Mouse (Mus musculus): Measurements from ENCODE around the gene Ahnak.
"Not testable (repeated sequence)": the region's sequence is repeated elsewhere in the genome, so short reads cannot be mapped to it uniquely, and the experiment has no call there.

Ahnak gene

GRCm38 (mm10) chr19:8992769-8993624, 3.9 kb downstream of the Ahnak start:
- in situ Hi-C loops (cut with MboI; ENCODE audit: low sequenced_read_pairs) = loop anchor here (10.0 kb wide), 1 partner anchor 82 kb away; no protein-coding TSS in a partner anchor

GRCm38 (mm10) chr19:8993625-8993912, 4.5 kb downstream of the Ahnak start:
- in situ Hi-C loops (cut with MboI; ENCODE audit: low sequenced_read_pairs) = loop anchor here (10.0 kb wide), 1 partner anchor 81 kb away; no protein-coding TSS in a partner anchor

DNA sequence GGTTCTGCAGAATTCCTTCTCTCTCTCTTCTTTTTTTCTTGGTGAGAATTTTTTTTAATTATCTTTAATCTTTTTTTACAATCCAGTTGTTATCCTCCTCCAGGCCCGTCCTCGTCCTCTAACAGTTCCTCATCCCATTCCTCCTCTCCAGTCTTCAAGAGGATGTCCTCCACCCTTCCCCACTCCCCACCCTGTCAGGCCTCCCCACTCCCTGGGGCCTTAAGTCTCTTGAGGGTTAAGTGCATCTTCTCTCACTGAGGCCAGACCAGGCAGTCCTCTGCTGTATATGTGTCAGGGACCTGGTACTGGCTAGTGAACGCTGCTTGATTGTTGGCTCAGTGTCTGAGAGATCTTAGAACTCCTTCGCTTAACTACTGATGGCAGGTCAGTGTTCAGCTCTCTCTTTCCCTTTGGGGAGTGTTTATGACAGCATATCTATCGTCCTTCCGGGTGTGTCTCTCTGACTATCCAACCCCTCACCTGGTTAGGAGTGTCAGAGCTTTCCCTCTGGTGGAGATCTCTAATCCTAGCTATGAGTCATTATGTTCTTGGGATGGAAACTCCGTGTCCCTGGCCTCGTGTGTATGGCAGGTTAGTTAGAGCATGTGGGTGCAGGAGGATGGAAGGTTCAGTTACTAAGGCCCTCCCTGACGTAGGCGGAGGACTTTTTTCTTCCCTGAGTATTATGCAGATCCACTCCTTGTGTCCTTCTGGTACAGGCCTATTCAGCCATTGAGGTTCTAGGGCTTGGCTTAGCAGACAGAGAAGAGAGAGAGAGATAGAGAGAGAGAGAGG, 5.9 kb downstream of the Ahnak start:
- in situ Hi-C loops (cut with MboI; ENCODE audit: low sequenced_read_pairs) = loop anchor here (10.0 kb wide), 1 partner anchor 80 kb away; no protein-coding TSS in a partner anchor

DNA sequence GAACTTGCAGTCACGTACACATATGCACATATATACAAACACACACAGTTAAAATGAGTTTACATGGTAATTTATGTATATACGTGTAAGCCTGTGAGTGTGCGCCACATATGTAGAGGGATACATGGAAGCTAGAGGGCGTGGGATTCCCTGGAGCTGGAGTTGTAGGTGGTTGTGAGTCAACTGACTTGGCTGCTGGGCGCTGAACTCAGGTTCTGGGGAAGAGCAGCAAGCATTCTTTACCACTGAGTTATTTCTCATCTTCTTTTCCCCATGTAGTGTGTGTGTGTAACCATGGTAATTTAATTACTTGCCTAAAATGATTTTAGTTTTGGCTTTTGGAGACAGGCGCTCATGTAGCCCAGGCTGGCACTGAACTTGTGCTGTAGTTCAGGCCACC, 7.5 kb downstream of the Ahnak start:
- in situ Hi-C loops (cut with MboI; ENCODE audit: low sequenced_read_pairs) = loop anchor here (10.0 kb wide), 1 partner anchor 78 kb away; no protein-coding TSS in a partner anchor

DNA sequence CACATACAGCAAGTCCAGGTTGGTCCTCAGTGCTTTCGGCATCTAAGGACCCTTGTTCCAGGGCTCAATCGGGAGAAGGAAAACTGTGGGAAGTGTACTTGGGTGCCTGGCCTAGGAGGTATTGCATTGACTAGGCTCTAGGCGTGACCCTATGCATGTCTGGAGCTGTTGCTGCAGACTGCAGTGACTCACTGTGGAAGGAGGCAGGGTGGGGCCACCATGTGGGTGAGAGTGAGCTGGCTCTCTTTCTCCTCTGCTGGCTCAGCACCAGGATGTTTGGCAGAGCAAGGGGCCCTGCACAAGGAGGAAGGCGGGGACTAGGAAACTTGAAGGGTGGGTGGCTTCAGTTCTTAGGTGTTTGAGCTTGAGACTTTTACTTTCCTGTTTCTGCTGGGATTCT, 8.5 kb downstream of the Ahnak start:
- in situ Hi-C loops (cut with MboI; ENCODE audit: low sequenced_read_pairs) = loop anchor here (10.0 kb wide), 1 partner anchor 77 kb away; no protein-coding TSS in a partner anchor

GRCm38 (mm10) chr19:8998546-8998945, 9.5 kb downstream of the Ahnak start:
- in situ Hi-C loops (cut with MboI; ENCODE audit: low sequenced_read_pairs) = loop anchor here (10.0 kb wide), 1 partner anchor 76 kb away; no protein-coding TSS in a partner anchor

- in situ Hi-C loops (cut with MboI; ENCODE audit: low sequenced_read_pairs) = loop anchor here (10.0 kb wide), 1 partner anchor 76 kb away; no protein-coding TSS in a partner anchor
These were observed 10.1 kb downstream of the Ahnak start for GRCm38 (mm10) chr19:8999223-8999622.

- in situ Hi-C loops (cut with MboI; ENCODE audit: low sequenced_read_pairs) = not testable (repeated sequence)
These were observed 17.8 kb downstream of the Ahnak start for GRCm38 (mm10) chr19:9006915-9007314.

DNA sequence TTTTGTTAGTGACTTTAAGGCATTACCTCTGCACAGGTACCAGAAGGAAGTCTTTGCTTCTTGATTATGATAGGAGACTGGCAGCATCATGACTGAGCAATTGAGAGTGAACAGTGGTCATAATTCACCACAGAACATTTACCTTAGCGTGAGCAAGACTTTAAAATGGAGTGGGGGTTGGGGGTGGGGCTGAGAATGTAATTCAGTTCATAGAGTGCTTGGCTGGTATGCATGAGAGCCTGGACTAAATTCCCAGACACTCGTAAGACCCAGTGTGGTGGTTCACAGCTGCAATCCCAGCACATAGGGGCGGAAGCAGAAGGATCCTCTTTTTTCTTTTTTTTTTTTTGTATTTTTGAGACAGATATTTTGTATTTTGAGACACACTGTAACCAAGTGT, 30.2 kb downstream of the Ahnak start:
- in situ Hi-C loops (cut with MboI; ENCODE audit: low sequenced_read_pairs) = no loop called here

- in situ Hi-C loops (cut with MboI; ENCODE audit: low sequenced_read_pairs) = no loop called here
These were observed 34.1 kb downstream of the Ahnak start for GRCm38 (mm10) chr19:9023021-9023778.

GRCm38 (mm10) chr19:9025562-9026257, 36.6 kb downstream of the Ahnak start:
- in situ Hi-C loops (cut with MboI; ENCODE audit: low sequenced_read_pairs) = no loop called here

GRCm38 (mm10) chr19:9026634-9027033, 37.5 kb downstream of the Ahnak start:
- in situ Hi-C loops (cut with MboI; ENCODE audit: low sequenced_read_pairs) = no loop called here

DNA sequence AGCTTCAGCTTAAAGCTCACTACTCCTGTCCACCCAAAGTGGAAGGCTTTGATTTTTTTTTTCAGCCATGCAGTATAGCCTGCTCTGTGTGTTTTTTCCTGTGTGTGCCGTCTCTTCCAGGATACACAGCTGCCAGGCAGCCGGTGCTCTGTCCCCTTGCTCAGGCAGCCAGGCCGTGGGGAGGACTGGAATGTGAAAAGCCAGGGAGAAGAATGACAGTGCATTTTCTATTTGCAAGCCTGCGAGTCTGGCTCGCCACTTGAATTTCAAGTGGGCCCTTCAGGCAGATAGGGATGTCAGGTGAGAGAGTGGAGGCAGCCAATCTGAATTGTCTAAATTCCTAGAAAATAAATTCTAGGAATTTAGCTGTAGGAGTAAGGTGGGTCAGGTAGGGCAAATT, 38.7 kb downstream of the Ahnak start:
- in situ Hi-C loops (cut with MboI; ENCODE audit: low sequenced_read_pairs) = no loop called here

DNA sequence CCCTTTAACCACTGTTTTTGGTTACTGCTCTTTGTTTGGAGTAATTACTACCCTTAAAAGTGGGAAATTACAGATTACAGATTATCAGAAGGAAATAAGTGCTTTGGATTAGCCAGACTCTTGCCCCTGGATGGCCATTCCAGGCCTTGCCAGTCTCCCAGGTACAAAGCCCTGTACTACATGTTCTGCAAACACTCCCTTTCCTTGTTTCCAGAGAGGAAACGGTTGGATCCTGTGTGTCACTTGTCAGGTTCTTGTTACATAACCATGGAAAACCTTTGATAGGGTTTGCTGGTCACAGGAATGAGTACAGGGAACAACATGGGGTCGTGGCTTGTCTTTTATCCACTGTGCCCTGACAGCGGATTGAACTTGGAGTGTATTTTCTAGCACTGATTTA, 39.3 kb downstream of the Ahnak start:
- in situ Hi-C loops (cut with MboI; ENCODE audit: low sequenced_read_pairs) = no loop called here

- in situ Hi-C loops (cut with MboI; ENCODE audit: low sequenced_read_pairs) = no loop called here
These were observed 40.7 kb downstream of the Ahnak start for GRCm38 (mm10) chr19:9029640-9030262.

GRCm38 (mm10) chr19:9032502-9033129, 43.5 kb downstream of the Ahnak start:
- in situ Hi-C loops (cut with MboI; ENCODE audit: low sequenced_read_pairs) = no loop called here

DNA sequence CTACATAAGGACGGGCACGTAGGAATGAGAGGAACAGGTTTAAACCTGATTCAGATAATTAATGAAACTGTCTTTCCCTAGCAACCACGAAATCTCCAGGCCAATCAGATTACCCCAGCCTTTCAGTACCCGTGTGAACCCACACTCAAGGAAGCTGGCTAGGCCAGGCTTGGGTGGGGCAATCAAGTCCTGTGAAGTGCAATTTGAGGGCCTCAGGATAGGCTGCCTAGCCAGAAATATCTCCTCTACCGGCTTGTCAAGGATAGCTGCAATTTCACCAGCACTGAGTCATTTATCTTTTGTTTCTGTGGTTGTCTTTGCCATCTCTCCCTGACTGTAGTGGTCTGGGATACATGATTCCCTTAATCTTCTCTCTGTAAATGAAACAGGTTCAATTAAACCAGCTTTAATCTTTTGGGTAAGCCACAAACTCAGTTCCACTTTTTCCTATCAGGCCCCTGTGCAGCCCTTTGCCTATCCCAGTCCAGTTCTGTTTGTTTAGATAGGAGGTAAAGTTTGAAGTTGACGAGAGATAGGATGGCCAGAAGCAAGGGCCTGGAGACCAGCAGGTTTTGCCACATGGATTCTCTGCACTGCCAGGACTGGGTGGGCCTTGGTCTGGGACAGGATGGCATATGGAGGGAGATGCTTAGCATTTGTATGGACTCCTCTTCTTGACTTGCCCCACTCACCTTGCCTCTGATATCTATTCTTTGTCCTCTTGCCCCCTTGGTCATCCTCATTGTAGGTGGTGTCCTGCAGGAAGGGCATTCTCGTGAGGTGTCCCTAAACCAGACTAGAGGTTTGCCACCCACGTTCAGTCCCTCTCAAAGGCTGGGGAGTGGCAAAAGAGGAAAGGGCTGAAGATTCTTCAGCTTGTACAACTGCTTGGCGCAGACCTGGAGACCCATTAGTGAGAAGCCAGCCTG, 44.6 kb downstream of the Ahnak start:
- in situ Hi-C loops (cut with MboI; ENCODE audit: low sequenced_read_pairs) = no loop called here

- in situ Hi-C loops (cut with MboI; ENCODE audit: low sequenced_read_pairs) = no loop called here
These were observed 45.4 kb downstream of the Ahnak start for GRCm38 (mm10) chr19:9034480-9034879.

Data from CH12F3 (cell line).